Mouse (Mus musculus) neural tube, embryonic 11.5 days (tissue): ENCODE results near the gene Mapk6. TPM values are rescaled to one million over a fixed set of nuclear protein-coding genes. Genes with fewer than 3 reads are reported as not detected.
"Not testable (repeated sequence)": the region's sequence is repeated elsewhere in the genome, so short reads cannot be mapped to it uniquely, and the experiment has no call there.

Experiments
- ATAC-seq: fragments of 200-750 bp; cut with Nextera tagmentation; 2 replicates; pipeline ENCODE4 v1.8.0; 2017; ENCODE audit warnings: moderate number of reproducible peaks, mild to moderate bottlenecking, moderate TSS enrichment, moderate library complexity; ENCODE audit not compliant: insufficient read depth, low FRiP score, low TSS enrichment
- DNase-seq: peaks from one replicate; pipeline ENCODE4 v3.0.0-alpha.2; 2015; ENCODE audit warnings: low spot score
- H3K27ac ChIP-seq: fragments of 300-500 bp; sonication (generic); 2 replicates; pipeline ENCODE4 v1.5.1; 2014; ENCODE audit warnings: low read depth, mild to moderate bottlenecking, low read length
- H3K27me3 ChIP-seq: fragments of 300-500 bp; sonication (generic); 2 replicates; pipeline ENCODE4 v1.6.1; 2014; ENCODE audit warnings: mild to moderate bottlenecking, low read length, mixed read lengths; ENCODE audit not compliant: control insufficient read depth, insufficient read depth
- H3K36me3 ChIP-seq: fragments of 300-500 bp; sonication (generic); 2 replicates; pipeline ENCODE4 v1.6.1; 2014; ENCODE audit warnings: mild to moderate bottlenecking, low read length, moderate library complexity, mixed read lengths; ENCODE audit not compliant: control insufficient read depth, insufficient read depth
- H3K4me1 ChIP-seq: fragments of 300-500 bp; sonication (generic); 2 replicates; pipeline ENCODE4 v1.6.1; 2014; ENCODE audit warnings: low read length, mixed read lengths; ENCODE audit not compliant: control insufficient read depth, insufficient read depth
- H3K4me2 ChIP-seq: fragments of 300-500 bp; sonication (generic); 2 replicates; pipeline ENCODE4 v1.6.1; 2014; ENCODE audit warnings: low read depth, mild to moderate bottlenecking, moderate library complexity
- H3K4me3 ChIP-seq: fragments of 300-500 bp; sonication (generic); 2 replicates; pipeline ENCODE4 v1.5.1; 2014; ENCODE audit warnings: low read depth, low read length
- H3K9ac ChIP-seq: fragments of 300-500 bp; sonication (generic); 2 replicates; pipeline ENCODE4 v1.6.1; 2014; ENCODE audit warnings: mild to moderate bottlenecking, low read length
- H3K9me3 ChIP-seq: fragments of 300-500 bp; sonication (generic); 2 replicates; pipeline ENCODE4 v1.6.1; 2016; ENCODE audit warnings: low read length; ENCODE audit not compliant: control insufficient read depth
- WGBS: fragments of 180-500 bp; shearing (Covaris S2); extraction: QIAGEN DNeasy Blood & Tissue Kit; methylation state at CpG from one replicate; pipeline ENCODE4 v1.1.7; 2014; 5-methylcytosine and 5-hydroxymethylcytosine counted together
- polyA plus RNA-seq: library from polyadenylated mRNA; unstranded; fragments of >200 nt; fragmentation: Nextera tagmentation; extraction: Ambion mirVana; gene quantifications from 2 replicates; pipeline ENCODE4 v1.2.1, GENCODE M21; 2014

The Mapk6 gene
- polyA plus RNA-seq, 1 experiment from 2014 or later: 213 TPM

DNA sequence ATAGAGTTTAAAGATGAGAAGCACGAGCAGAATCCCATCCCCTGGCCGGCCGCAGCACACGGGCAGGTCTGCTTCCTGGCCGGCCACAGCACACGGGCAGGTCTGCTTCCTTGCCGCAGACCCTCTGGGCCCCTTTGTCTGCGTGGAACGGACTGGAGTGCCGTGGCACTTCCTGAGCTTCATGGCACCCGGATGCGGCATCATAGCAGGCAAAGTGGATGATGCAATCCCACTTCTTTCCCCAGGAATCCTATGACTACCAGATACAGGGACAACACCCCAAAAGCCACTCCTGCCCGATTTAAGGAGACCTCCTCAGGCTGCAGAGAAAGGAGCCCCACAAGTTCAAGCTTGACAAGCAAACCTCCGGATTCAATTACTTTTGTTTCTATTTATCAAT is 27.0 kb downstream of the Mapk6 start:
- Histone ChIP-seq H3K36me3 (0 out of 2 replicates have a peak, but pooled peaks cover 2% of the 10 kb centered on the region), H3K4me3 (no peak overlapping the region), H3K4me1 (no peaks in the 10 kb centered on the region), H3K4me2 (no peak overlapping the region), H3K27ac (no peak overlapping the region), H3K27me3 (no peaks in the 10 kb centered on the region), H3K9me3 (no peaks in the 10 kb centered on the region), H3K9ac (no peak overlapping the region)
- DNase-seq (no peak), ATAC-seq (no peak)
- WGBS: 93% methylated on average over 14 of the region's 14 CpGs

DNA sequence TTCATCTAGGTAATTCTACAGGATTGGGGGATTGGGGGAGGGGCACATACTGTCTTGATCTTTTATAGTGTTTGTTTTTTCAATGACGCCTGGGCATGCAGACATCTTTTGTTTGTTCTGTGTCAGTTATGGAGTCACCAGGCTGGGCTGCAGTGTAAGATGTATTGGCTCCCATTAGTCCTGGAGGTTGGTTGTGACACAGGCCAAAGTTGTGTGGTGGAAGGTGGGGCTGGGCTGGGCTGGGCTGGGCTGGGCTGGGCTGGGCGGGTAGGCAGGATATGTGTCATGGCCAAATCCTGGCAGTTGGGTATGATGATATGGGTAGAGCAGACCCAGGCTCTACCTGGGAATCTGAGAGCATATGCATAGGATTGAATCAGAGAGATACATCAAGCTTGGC is 31.0 kb downstream of the Mapk6 start:
- no peak overlapping the region for H3K4me2 ChIP-seq
- H3K27ac ChIP-seq: no peak overlapping the region
- WGBS: 83% methylated on average over 2 of the region's 2 CpGs
- no peak for ATAC-seq
- H3K9ac ChIP-seq: no peak overlapping the region
- no peaks in the 10 kb centered on the region for H3K4me1 ChIP-seq
- no peaks in the 10 kb centered on the region for H3K27me3 ChIP-seq
- no peaks in the 10 kb centered on the region for H3K9me3 ChIP-seq
- no peak for DNase-seq
- H3K36me3 ChIP-seq: no peaks in the 10 kb centered on the region
- H3K4me3 ChIP-seq: no peak overlapping the region

DNA sequence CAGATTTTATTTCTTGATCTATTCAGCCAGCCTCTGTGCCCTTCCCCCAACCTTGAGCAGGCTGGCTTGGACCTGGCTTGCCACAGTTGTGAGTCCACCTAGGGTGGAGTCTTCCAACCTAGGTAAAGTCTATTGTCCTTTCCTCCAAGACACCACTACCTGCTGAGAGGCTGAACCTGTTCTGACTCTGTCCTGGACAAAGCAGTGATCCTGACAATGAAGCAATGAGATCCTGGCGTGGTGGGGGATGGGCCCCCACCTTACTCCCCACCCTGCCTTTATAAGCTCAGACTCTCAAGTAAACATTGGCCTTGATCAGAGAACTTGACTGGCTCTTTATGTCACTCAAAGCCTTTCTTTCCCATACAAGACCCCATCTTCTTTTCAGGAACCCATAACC is 33.4 kb downstream of the Mapk6 start:
- Histone ChIP-seq H3K27me3 (no peaks in the 10 kb centered on the region), H3K4me1 (no peaks in the 10 kb centered on the region), H3K36me3 (no peaks in the 10 kb centered on the region), H3K4me2 (no peak overlapping the region), H3K27ac (no peak overlapping the region), H3K9ac (no peak overlapping the region), H3K4me3 (no peak overlapping the region), H3K9me3 (no peaks in the 10 kb centered on the region)
- ATAC-seq: no peak
- DNase-seq: no peak
- WGBS: 73% methylated on average over 1 of the region's 1 CpGs

DNA sequence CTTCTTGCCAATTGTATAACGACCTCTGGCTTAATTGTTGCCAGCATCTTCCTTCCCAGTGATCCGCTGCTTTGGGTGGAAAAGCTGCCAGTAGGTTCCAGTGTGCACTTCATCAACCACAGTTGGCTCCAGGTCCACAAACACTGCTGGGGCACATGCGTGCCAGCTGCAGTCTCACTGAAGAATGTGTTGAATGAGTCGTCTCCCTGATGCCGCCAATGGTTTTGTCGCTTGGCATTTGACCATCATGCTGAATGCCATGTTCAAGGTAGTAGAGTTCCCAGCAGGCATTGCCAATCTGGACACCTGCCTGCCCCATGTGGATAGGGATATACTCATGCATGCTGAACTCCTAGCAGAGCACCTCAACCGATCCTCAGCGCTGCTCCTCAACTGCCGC is 34.2 kb downstream of the Mapk6 start:
- no peaks in the 10 kb centered on the region for H3K9me3 ChIP-seq
- no peak overlapping the region for H3K9ac ChIP-seq
- no peaks in the 10 kb centered on the region for H3K4me1 ChIP-seq
- no peak overlapping the region for H3K4me2 ChIP-seq
- H3K27ac ChIP-seq: no peak overlapping the region
- ATAC-seq (no peak), DNase-seq (no peak)
- WGBS: 98% methylated on average over 9 of the region's 9 CpGs
- H3K4me3 ChIP-seq: no peak overlapping the region
- no peaks in the 10 kb centered on the region for H3K36me3 ChIP-seq
- H3K27me3 ChIP-seq: no peaks in the 10 kb centered on the region

DNA sequence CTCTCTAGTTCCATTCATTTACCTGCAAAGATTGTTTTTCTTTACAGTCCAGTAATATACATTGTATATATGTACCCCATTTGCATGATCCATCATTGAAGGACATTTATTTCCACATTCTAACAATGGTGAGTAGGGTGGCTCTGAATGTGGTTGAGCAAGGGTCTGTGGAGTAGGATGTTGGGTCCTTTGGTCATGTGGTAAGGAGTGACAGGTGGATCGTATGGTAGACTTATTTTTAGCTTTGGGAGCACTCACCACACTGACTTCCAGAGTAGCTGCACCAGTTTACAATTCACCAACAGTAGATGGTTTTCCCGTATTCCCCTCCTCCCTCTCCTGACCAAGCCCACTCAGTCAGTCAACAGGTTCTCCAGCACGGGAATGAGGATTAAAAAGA is 41.0 kb downstream of the Mapk6 start:
- H3K27me3 ChIP-seq: no peaks in the 10 kb centered on the region
- H3K9ac ChIP-seq: no peak overlapping the region
- no peaks in the 10 kb centered on the region for H3K9me3 ChIP-seq
- H3K4me1 ChIP-seq: no peaks in the 10 kb centered on the region
- no peak overlapping the region for H3K4me3 ChIP-seq
- no peak overlapping the region for H3K27ac ChIP-seq
- ATAC-seq: no peak
- H3K4me2 ChIP-seq: no peak overlapping the region
- no peaks in the 10 kb centered on the region for H3K36me3 ChIP-seq
- no peak for DNase-seq
- WGBS: 83% methylated on average over 3 of the region's 3 CpGs

DNA sequence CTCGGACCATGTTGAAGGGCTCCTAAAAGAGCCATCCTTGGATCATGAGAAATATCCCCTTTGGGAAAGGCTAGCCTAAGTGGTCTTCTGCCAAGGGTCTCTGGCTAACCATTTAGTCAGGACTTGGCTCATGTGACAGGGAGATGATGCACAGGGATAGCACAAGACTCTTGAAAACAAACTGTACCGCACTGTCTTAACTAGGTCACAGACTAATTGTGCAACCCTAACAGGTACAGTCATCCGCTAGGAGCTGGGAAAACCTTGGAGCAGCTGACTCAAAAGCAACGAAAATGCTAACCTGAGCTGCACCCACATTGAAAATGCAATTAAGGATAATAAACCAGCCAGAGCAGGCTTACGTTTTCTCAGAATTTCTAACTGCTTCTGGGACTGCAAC is 43.6 kb downstream of the Mapk6 start:
- H3K27ac ChIP-seq: no peak overlapping the region
- no peaks in the 10 kb centered on the region for H3K4me1 ChIP-seq
- H3K4me3 ChIP-seq: no peak overlapping the region
- no peaks in the 10 kb centered on the region for H3K36me3 ChIP-seq
- H3K9me3 ChIP-seq: no peaks in the 10 kb centered on the region
- no peaks in the 10 kb centered on the region for H3K27me3 ChIP-seq
- WGBS: 69% methylated on average over 5 of the region's 5 CpGs
- ATAC-seq (no peak), DNase-seq (no peak)
- no peak overlapping the region for H3K9ac ChIP-seq
- no peak overlapping the region for H3K4me2 ChIP-seq

DNA sequence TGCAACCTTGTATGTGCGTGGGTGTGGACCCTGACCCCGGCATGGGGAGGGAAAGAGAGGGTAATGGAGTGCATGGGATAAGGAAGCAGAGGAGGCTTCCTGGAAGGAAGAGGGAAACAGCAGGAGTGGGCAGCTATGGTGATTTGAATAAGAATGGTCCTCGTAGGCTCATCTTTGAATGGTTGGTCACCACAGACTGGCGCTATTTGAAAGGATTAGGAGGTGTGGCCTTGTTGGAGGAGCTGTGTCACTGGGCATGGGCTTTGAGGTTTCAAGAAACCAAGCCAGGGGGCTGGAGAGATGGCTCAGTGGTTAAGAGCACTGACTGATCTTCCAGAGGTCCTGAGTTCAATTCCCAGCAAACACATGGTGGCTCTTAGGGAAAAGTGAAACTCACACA is 44.6 kb downstream of the Mapk6 start:
- DNase-seq (no peak), ATAC-seq (no peak)
- WGBS: 85% methylated on average over 4 of the region's 4 CpGs
- Histone ChIP-seq H3K9me3 (no peaks in the 10 kb centered on the region), H3K9ac (no peak overlapping the region), H3K4me1 (no peaks in the 10 kb centered on the region), H3K27ac (no peak overlapping the region), H3K27me3 (no peaks in the 10 kb centered on the region), H3K36me3 (no peaks in the 10 kb centered on the region), H3K4me2 (no peak overlapping the region), H3K4me3 (no peak overlapping the region)

DNA sequence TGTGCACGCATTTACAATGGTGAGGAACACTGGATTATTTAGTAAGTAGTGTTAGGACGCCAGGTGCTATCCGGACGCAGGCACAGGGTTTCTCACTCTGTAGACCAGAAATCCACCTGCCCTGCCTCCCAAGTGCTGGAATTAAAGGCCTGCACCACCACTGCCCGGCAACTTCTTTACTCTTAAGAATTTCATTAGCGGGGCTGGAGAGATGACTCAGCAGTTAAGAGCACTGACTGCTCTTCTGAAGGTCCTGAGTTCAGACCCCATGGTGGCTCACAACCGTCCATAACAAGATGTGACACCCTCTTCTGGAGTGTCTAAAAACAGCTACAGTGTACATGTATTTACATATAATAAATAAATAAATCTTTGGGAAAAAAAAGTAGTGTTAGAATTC is 46.1 kb downstream of the Mapk6 start:
- H3K36me3 ChIP-seq, DNase-seq, H3K4me1 ChIP-seq, H3K9ac ChIP-seq, H3K4me3 ChIP-seq, H3K4me2 ChIP-seq, H3K9me3 ChIP-seq, H3K27me3 ChIP-seq, H3K27ac ChIP-seq, ATAC-seq: not testable (repeated sequence)
- WGBS: 73% methylated on average over 7 of the region's 7 CpGs

DNA sequence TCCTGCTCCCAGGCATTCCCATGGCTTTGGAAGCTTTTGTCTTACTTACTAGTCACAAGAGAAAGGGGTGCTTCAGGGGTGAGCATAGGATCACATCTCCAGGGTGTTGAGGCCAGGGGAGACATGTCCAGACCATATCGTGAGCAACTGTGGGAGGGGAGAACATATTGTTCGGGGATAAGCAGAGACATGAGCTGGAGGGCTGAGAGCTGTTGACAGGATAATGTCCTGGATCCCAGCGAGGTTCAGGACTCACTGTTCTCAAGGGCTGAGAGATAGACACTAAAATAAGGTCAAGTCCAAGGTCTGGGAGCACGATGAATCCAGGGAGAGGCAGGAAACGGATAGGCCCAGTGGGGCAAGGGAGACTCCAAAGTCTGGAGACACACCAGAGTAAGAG is 46.8 kb downstream of the Mapk6 start:
- Histone ChIP-seq H3K36me3 (no peaks in the 10 kb centered on the region), H3K4me1 (no peaks in the 10 kb centered on the region), H3K27ac (no peak overlapping the region), H3K4me2 (no peak overlapping the region), H3K9me3 (no peaks in the 10 kb centered on the region), H3K9ac (no peak overlapping the region), H3K27me3 (no peaks in the 10 kb centered on the region), H3K4me3 (no peak overlapping the region)
- DNase-seq: no peak
- WGBS: 82% methylated on average over 5 of the region's 5 CpGs
- no peak for ATAC-seq
